Mouse (Mus musculus) forebrain, embryonic 16.5 days (tissue): ENCODE measurements around the gene R3hdm2. TPM values are rescaled to one million over a fixed set of nuclear protein-coding genes. Genes with fewer than 3 reads are reported as not detected.

ENCODE experiments used
- ATAC-seq: fragments of 200-750 bp; cut with Nextera tagmentation; 2 replicates; pipeline ENCODE4 v1.8.0; 2017; ENCODE audit warnings: mild to moderate bottlenecking, moderate library complexity
- H3K27ac ChIP-seq: fragments of 300-500 bp; sonication (generic); 2 replicates; pipeline ENCODE4 v1.5.1; 2014; ENCODE audit warnings: low read length, control low read depth
- H3K27me3 ChIP-seq: fragments of 300-500 bp; sonication (generic); replicated peaks from 2 replicates; pipeline ENCODE4 v1.6.1; 2014; ENCODE audit warnings: low read length; ENCODE audit not compliant: control insufficient read depth, insufficient read depth
- H3K36me3 ChIP-seq: fragments of 300-500 bp; sonication (generic); 2 replicates; pipeline ENCODE4 v1.6.1; 2014; ENCODE audit not compliant: control insufficient read depth, insufficient read depth
- H3K4me1 ChIP-seq: fragments of 300-500 bp; sonication (generic); replicated peaks from 2 replicates; pipeline ENCODE4 v1.6.1; 2014; ENCODE audit warnings: low read length; ENCODE audit not compliant: control insufficient read depth, insufficient read depth
- H3K4me2 ChIP-seq: fragments of 300-500 bp; sonication (generic); 2 replicates; pipeline ENCODE4 v1.6.1; 2014; ENCODE audit warnings: mild to moderate bottlenecking, low read length, control low read depth
- H3K4me3 ChIP-seq: fragments of 300-500 bp; sonication (generic); replicated peaks from 2 replicates; pipeline ENCODE4 v1.5.1; 2014; ENCODE audit warnings: mild to moderate bottlenecking, low read length, control low read depth
- H3K9ac ChIP-seq: fragments of 300-500 bp; sonication (generic); replicated peaks from 2 replicates; pipeline ENCODE4 v1.6.1; 2014; ENCODE audit warnings: low read depth, low read length, control low read depth
- H3K9me3 ChIP-seq: fragments of 300-500 bp; sonication (generic); 2 replicates; pipeline ENCODE4 v1.6.1; 2016; ENCODE audit warnings: low read length; ENCODE audit not compliant: control insufficient read depth
- WGBS: fragments of 180-500 bp; shearing (Covaris S2); extraction: QIAGEN DNeasy Blood & Tissue Kit; methylation state at CpG from one replicate; pipeline ENCODE4 v1.1.7; 2014; 5-methylcytosine and 5-hydroxymethylcytosine counted together
- polyA plus RNA-seq: library from polyadenylated mRNA; unstranded; fragments of >200 nt; fragmentation: Nextera tagmentation; extraction: Ambion mirVana; gene quantifications from 2 replicates; pipeline ENCODE4 v1.2.1, GENCODE M21; 2015

R3hdm2 gene
- polyA plus RNA-seq, 1 experiment from 2014 or later = 37.5 TPM

DNA sequence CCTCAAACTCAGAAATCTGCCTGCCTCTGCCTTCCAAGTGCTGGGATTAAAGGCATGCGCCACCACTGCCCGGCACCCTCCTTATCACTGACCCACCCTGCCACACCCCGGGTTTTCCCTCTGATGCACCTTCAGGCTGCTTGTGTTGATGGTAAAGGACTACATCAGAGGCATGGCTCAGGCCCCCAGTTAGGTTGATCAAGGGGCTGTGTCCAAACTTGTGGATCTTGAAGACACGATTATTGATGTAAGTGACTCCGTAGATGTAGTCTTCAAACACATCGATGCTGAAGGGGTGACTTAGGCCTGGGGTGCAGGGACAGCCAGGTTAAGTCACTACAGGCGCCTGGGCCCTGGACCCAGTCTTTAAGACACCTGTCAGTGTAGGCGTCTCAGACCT lies 161.4 kb downstream of the R3hdm2 start:
- Histone ChIP-seq H3K9ac (no peak overlapping the region), H3K27me3 (no peaks in the 10 kb centered on the region), H3K27ac (no peak overlapping the region), H3K9me3 (no peaks in the 10 kb centered on the region), H3K36me3 (peaks cover 41% of the 10 kb centered on the region), H3K4me2 (no peak overlapping the region), H3K4me1 (peaks cover 13% of the 10 kb centered on the region), H3K4me3 (no peak overlapping the region)
- 97% methylated on average over 8 of the region's 8 CpGs for WGBS
- no peak for ATAC-seq

DNA sequence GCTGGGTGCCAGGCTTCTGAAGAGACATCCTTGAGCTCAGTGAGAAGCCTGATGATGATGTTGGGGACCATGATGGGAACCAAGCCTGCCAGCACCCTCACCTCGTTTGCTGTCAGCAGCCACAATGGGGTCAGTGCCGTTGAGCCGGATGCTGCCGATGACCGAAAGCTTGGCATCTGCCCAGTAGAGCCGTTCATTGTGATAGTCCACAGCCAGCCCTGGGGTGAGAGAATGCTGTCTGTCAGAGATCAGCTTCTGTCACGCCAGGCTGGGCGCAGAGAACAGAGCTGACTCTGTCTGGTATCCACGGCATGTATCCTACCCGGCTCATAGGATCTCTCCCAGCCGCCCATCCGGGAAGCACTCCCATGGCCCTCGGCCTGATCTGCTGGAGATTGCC lies 162.0 kb downstream of the R3hdm2 start:
- H3K27me3 ChIP-seq = no peaks in the 10 kb centered on the region
- H3K27ac ChIP-seq = no peak overlapping the region
- ATAC-seq = peak; percentile 7; the same call in 1 of the 2 replicates

DNA sequence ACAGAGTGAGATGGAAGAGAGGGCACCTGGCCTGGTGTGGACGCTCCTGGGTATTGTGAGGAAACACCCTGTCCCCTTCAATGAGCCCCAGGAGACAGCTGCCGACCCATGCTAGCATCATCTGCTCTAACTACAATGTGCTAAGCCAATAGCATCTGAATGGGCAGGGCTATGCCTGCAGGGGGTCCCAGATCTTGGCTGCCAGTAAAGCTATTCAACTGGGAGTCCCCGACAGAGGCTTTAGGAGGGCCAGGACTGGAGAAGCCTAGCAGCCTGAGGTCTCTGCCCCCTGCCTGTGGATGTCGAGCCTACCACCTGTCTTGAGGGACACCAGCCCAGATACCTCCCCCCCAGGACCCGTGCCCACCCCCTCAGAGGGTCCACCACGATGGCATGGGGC lies 162.6 kb downstream of the R3hdm2 start:
- H3K27me3 ChIP-seq = no peaks in the 10 kb centered on the region
- no peak overlapping the region for H3K9ac ChIP-seq
- peaks cover 44% of the 10 kb centered on the region for H3K36me3 ChIP-seq
- H3K27ac ChIP-seq = no peak overlapping the region
- H3K4me3 ChIP-seq = no peak overlapping the region
- H3K4me2 ChIP-seq = no peak overlapping the region
- WGBS = 32% methylated on average over 6 of the region's 6 CpGs
- H3K9me3 ChIP-seq = no peaks in the 10 kb centered on the region
- peaks cover 4% of the 10 kb centered on the region; the same call in 1 of the 2 replicates for H3K4me1 ChIP-seq
- 0 out of 2 replicates have a peak, but pooled peaks have one; percentile 6 for ATAC-seq

More for the DNA sequence above, 162.0 kb downstream of the R3hdm2 start:
- H3K9ac ChIP-seq = no peak overlapping the region
- H3K9me3 ChIP-seq = no peaks in the 10 kb centered on the region
- H3K36me3 ChIP-seq = peaks cover 41% of the 10 kb centered on the region
- peaks cover 7% of the 10 kb centered on the region for H3K4me1 ChIP-seq
- H3K4me2 ChIP-seq = no peak overlapping the region
- WGBS = 60% methylated on average over 13 of the region's 13 CpGs
- H3K4me3 ChIP-seq = no peak overlapping the region

DNA sequence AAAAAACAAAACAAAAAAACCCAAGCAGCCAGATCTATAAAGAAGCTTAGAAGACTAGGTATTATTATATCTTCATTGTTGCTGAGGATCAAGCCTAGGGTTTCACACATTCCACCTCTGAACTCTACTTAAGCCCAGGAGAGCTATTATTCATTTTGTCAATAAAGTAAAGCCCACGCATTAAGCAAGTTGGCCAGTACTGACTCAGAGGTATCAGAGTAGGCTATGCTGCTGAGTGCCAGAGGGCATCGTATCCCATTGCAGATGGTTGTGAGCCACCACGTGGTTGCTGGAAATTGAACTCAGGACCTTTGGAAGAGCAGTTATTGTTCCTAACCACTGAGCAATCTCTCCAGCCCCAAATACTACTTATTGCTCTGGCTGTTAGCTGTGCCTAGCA lies 163.8 kb downstream of the R3hdm2 start:
- no peak overlapping the region for H3K4me3 ChIP-seq
- no peak for ATAC-seq
- 83% methylated on average over 3 of the region's 3 CpGs for WGBS
- no peaks in the 10 kb centered on the region for H3K27me3 ChIP-seq
- H3K4me1 ChIP-seq = peaks cover 3% of the 10 kb centered on the region; the same call in 1 of the 2 replicates
- no peak overlapping the region for H3K4me2 ChIP-seq
- no peak overlapping the region for H3K9ac ChIP-seq
- H3K27ac ChIP-seq = no peak overlapping the region
- peaks cover 44% of the 10 kb centered on the region for H3K36me3 ChIP-seq
- H3K9me3 ChIP-seq = no peaks in the 10 kb centered on the region

DNA sequence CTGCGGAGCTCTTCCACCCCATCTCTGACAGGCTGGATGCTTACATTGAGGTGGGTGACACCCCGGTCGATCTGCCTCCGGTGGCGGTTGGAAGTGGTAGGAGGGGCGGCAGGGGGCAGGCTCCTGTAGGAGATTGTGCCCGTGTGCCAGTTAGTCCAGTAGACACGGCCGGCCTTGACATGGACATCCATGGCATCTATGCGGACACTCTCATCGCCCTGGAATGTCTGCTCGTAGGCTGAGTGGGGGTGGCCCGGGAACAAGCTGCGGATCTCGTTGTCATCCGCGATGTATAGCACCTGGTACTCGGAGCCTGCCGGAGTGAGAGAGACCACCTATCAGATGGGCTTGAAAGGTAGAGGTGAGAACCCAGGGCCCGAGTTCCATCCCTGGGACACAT lies 164.2 kb downstream of the R3hdm2 start:
- no peak overlapping the region for H3K4me3 ChIP-seq
- H3K4me2 ChIP-seq = no peak overlapping the region
- no peaks in the 10 kb centered on the region for H3K27me3 ChIP-seq
- WGBS = 93% methylated on average over 20 of the region's 20 CpGs
- H3K9me3 ChIP-seq = no peaks in the 10 kb centered on the region
- H3K36me3 ChIP-seq = peaks cover 43% of the 10 kb centered on the region
- H3K4me1 ChIP-seq = peaks cover 3% of the 10 kb centered on the region; the same call in 1 of the 2 replicates
- no peak for ATAC-seq
- H3K27ac ChIP-seq = no peak overlapping the region
- no peak overlapping the region for H3K9ac ChIP-seq

DNA sequence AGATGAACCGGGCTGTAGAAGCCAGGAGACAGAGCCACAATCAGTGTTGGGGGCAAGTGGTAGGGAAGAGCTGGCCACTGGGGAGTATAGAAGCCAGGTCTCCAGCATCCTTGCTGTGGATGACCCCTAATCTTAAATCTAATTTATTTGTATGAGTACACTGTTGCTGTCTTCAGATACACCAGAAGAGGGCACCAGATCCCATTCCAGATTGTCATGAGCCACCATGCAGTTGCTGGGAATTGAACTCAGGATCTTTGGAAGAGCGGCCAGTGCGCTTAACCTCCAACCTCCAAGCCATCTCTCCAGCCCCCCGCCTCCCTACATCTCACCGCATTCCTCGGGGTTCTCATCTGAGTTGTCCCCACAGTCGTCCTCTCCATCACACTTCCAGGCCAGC lies 166.4 kb downstream of the R3hdm2 start:
- H3K4me2 ChIP-seq = no peak overlapping the region
- WGBS = 92% methylated on average over 7 of the region's 7 CpGs
- H3K36me3 ChIP-seq = peaks cover 43% of the 10 kb centered on the region
- H3K4me3 ChIP-seq = no peak overlapping the region
- H3K9ac ChIP-seq = no peak overlapping the region
- ATAC-seq = no peak
- no peaks in the 10 kb centered on the region for H3K27me3 ChIP-seq
- H3K9me3 ChIP-seq = no peaks in the 10 kb centered on the region
- no peak overlapping the region for H3K27ac ChIP-seq
- peaks cover 3% of the 10 kb centered on the region; the same call in 1 of the 2 replicates for H3K4me1 ChIP-seq

DNA sequence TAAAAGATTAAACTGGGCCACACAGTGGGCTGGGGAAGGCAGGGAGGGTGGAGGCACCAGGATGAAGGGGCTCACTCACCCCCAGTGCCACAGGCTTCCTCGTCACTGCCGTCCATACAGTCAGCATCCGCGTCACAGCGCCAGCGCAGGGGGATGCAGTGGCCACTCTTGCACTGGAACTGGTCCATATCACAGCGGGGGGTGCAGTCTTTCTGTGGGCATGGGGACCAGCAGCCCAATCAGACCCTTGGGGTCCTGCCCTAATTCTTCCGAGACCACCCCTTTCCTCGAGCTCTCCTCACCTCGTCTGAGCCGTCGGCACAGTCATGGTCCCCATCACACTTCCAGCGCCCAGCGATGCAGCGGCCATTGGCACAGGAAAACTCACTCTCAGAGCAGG lies 168.1 kb downstream of the R3hdm2 start:
- H3K4me1 ChIP-seq = no peaks in the 10 kb centered on the region
- H3K9ac ChIP-seq = no peak overlapping the region
- no peaks in the 10 kb centered on the region for H3K9me3 ChIP-seq
- H3K4me2 ChIP-seq = no peak overlapping the region
- H3K27me3 ChIP-seq = no peaks in the 10 kb centered on the region
- H3K27ac ChIP-seq = no peak overlapping the region
- H3K4me3 ChIP-seq = no peak overlapping the region
- ATAC-seq = no peak
- 89% methylated on average over 15 of the region's 15 CpGs for WGBS
- peaks cover 56% of the 10 kb centered on the region for H3K36me3 ChIP-seq

Other genes starting within 250 kb of the R3hdm2 start
- gene B4galnt1, start 215.1 kb upstream of the R3hdm2 start, polyA plus RNA-seq = 41.5 and 45.8 TPM in 2 replicates
- gene Slc26a10, start 199.7 kb upstream of the R3hdm2 start, polyA plus RNA-seq = 1.0 and 1.6 TPM in 2 replicates
- gene Arhgef25, start 190.2 kb upstream of the R3hdm2 start, polyA plus RNA-seq = 32.3 and 33.0 TPM in 2 replicates
- gene Dtx3, start 184.6 kb upstream of the R3hdm2 start, polyA plus RNA-seq = 179 and 224 TPM in 2 replicates
- gene Pip4k2c, start 168.7 kb upstream of the R3hdm2 start, polyA plus RNA-seq = 26.7 and 28.4 TPM in 2 replicates
- gene Kif5a, start 117.0 kb upstream of the R3hdm2 start, polyA plus RNA-seq = 98.9 and 106 TPM in 2 replicates
- gene Dctn2, start 114.0 kb upstream of the R3hdm2 start, polyA plus RNA-seq = 319 and 342 TPM in 2 replicates
- gene Mbd6, start 91.3 kb upstream of the R3hdm2 start, polyA plus RNA-seq = 10.2 and 15.3 TPM in 2 replicates
- gene Mars, start 68.5 kb upstream of the R3hdm2 start, polyA plus RNA-seq = 127 and 135 TPM in 2 replicates
- gene Arhgap9, start 58.4 kb upstream of the R3hdm2 start, polyA plus RNA-seq = 0.49 and 1.2 TPM in 2 replicates
- 1.3 and 1.4 TPM in 2 replicates for gene Gli1, start 38.4 kb upstream of the R3hdm2 start, polyA plus RNA-seq
- not detected in 2 replicates for gene Inhbe, start 25.9 kb upstream of the R3hdm2 start, polyA plus RNA-seq
- gene Inhbc, start 9.9 kb upstream of the R3hdm2 start, polyA plus RNA-seq = not detected in 2 replicates
- gene Stac3, start 121.4 kb downstream of the R3hdm2 start, polyA plus RNA-seq = 0.98 and 1.8 TPM in 2 replicates
- 17.6 and 21.3 TPM in 2 replicates for gene Ndufa4l2, start 134.6 kb downstream of the R3hdm2 start, polyA plus RNA-seq
- 78.9 and 80.4 TPM in 2 replicates for gene Shmt2, start 142.1 kb downstream of the R3hdm2 start, polyA plus RNA-seq
- 32.5 and 36.0 TPM in 2 replicates for gene Nxph4, start 154.2 kb downstream of the R3hdm2 start, polyA plus RNA-seq
- gene Lrp1, start 240.8 kb downstream of the R3hdm2 start, polyA plus RNA-seq = 114 and 117 TPM in 2 replicates